Mouse (Mus musculus): ENCODE measurements around the gene Furin. TPM values are rescaled to one million over a fixed set of nuclear protein-coding genes. Genes with fewer than 3 reads are reported as not detected.
A peak's percentile ranks its signal among the peaks of the same experiment; 100 is the strongest.

Furin gene
- total and polyA plus RNA-seq, 3 experiments: 13.7 to 32.3 TPM; not detected in 1

GRCm38 (mm10) chr7:80424722-80425121 is 19.5 kb upstream of the Furin start:
- no peak overlapping the region for H3K9ac ChIP-seq (ENCODE audit: control insufficient read depth, low read depth, low read length, poor library complexity, severe bottlenecking)
- H3K27me3 ChIP-seq (ENCODE audit: control insufficient read depth in 1 of 2, insufficient read depth in 2 of 2, low read length in 2 of 2): no peaks in the 10 kb centered on the region
- TF ChIP-seq E2F4 (IDR thresholded peaks at IDR 0.05; ENCODE audit: borderline replicate concordance, low read depth, low read length) (no peak), NRF1 (IDR thresholded peaks at IDR 0.05; ENCODE audit: insufficient read depth, low read depth, low read length, poor library complexity, severe bottlenecking) (no peak), SMC3 (IDR thresholded peaks at IDR 0.05; ENCODE audit: low read depth, low read length) (peak; percentile 70), ZC3H11A (IDR thresholded peaks at IDR 0.05; ENCODE audit: low read depth, low read length) (peak; percentile 54), MXI1 (IDR thresholded peaks at IDR 0.05; ENCODE audit: low read depth, low read length) (no peak), MAZ (IDR thresholded peaks at IDR 0.05; ENCODE audit: low read depth, low read length) (no peak), NELFE (IDR thresholded peaks at IDR 0.05; ENCODE audit: low read depth, low read length) (no peak), ELF1 (IDR thresholded peaks at IDR 0.05; ENCODE audit: low read depth, low read length) (no peak), USF2 (IDR thresholded peaks at IDR 0.05; ENCODE audit: borderline replicate concordance in 1 of 2, insufficient read depth in 1 of 2, low read depth in 1 of 2, low read length in 2 of 2) (no peak), MAX (IDR thresholded peaks at IDR 0.05; ENCODE audit: low read length) (no peak), GABPA (IDR thresholded peaks at IDR 0.05; ENCODE audit: low read depth, low read length) (no peak), MYB (IDR thresholded peaks at IDR 0.05; ENCODE audit: low read depth, low read length) (no peak), JUND (IDR thresholded peaks at IDR 0.05; ENCODE audit: low read depth, low read length) (no peak), CTCF (IDR thresholded peaks at IDR 0.05 in 2 of 3, conservative IDR thresholded peaks at IDR 0.05 in 1 of 3; ENCODE audit: control insufficient read depth in 1 of 3, insufficient read depth in 1 of 3, low read depth in 2 of 3, low read length in 3 of 3, poor library complexity in 1 of 3, severe bottlenecking in 1 of 3) (peak; percentile 52 to 81 (median 72)), KAT2A (conservative IDR thresholded peaks at IDR 0.05; ENCODE audit: low read depth, low read length) (no peak), POLR2A (IDR thresholded peaks at IDR 0.05; ENCODE audit: control insufficient read depth in 1 of 2, insufficient read depth in 1 of 2, low read depth in 1 of 2, low read length in 2 of 2, poor library complexity in 1 of 2) (no peak), ZKSCAN1 (IDR thresholded peaks at IDR 0.05; ENCODE audit: low read depth, low read length) (no peak), USF1 (IDR thresholded peaks at IDR 0.05; ENCODE audit: low read depth, low read length) (no peak), ETS1 (IDR thresholded peaks at IDR 0.05; ENCODE audit: low read depth, low read length) (no peak), MAFK (IDR thresholded peaks at IDR 0.05; ENCODE audit: borderline replicate concordance, low read depth, low read length) (no peak), MYC (IDR thresholded peaks at IDR 0.05; ENCODE audit: low read depth, low read length) (no peak), RAD21 (IDR thresholded peaks at IDR 0.05; ENCODE audit: low read depth, low read length) (peak; percentile 64), ZNF384 (IDR thresholded peaks at IDR 0.05; ENCODE audit: low read depth, low read length) (no peak)
- peaks cover 0 to 13% of the 10 kb centered on the region in 2 experiments; a peak in 2 of 4 replicates for H3K36me3 ChIP-seq (ENCODE audit: control insufficient read depth in 1 of 2, insufficient read depth in 2 of 2, low read length in 2 of 2)
- no peak overlapping the region for H3K4me3 ChIP-seq (ENCODE audit: control insufficient read depth in 1 of 2, insufficient read depth in 1 of 2, low read depth in 2 of 2, low read length in 2 of 2)
- no peaks in the 10 kb centered on the region for H3K9me3 ChIP-seq (replicated peaks; ENCODE audit: insufficient read depth, low read length)
- DNase-seq (ENCODE audit: low read depth, low spot score): peak; percentile 75
- H3K4me1 ChIP-seq (ENCODE audit: control insufficient read depth in 1 of 2, insufficient read depth in 2 of 2, low read length in 2 of 2): peaks cover 0 to 25% of the 10 kb centered on the region in 2 experiments; a peak in 2 of 4 replicates
- H3K79me2 ChIP-seq (ENCODE audit: control insufficient read depth, insufficient read depth, low read length, poor library complexity): no peaks in the 10 kb centered on the region
- no peak overlapping the region for H3K27ac ChIP-seq (ENCODE audit: control insufficient read depth, low read depth, low read length)

Measured in MEL (cell line).